Mouse (Mus musculus) granulocyte monocyte progenitor cell, adult 5-6 weeks (primary cell): ENCODE data around the gene Cfap77. TPM values are rescaled to one million over a fixed set of nuclear protein-coding genes. Genes with fewer than 3 reads are reported as not detected.

Experiments used
- ATAC-seq: replicated peaks from 2 replicates; pipeline ENCODE4 v1.8.0; 2016; ENCODE audit warnings: mild to moderate bottlenecking, moderate TSS enrichment, inconsistent platforms; ENCODE audit not compliant: poor library complexity, severe bottlenecking
- total RNA-seq, 2 experiments: library from RNA; stranded (forward) in 1 of 2; stranded (reverse) in 1 of 2; fragments of 200-712, 200-1000 nt in 1 of 2; fragments of >200 nt in 1 of 2; fragmentation: Nextera tagmentation in 1 of 2; gene quantifications; 2 replicates each; pipeline ENCODE4 v1.2.3; 2014 to 2017

Gene Cfap77
- total RNA-seq, 2 experiments from 2014 or later: 3.2 TPM; not detected in 1

- ATAC-seq: no peak
Measured at GRCm38 (mm10) chr2:28954595-28954994, 100.3 kb downstream of the Cfap77 start.

- no peak for ATAC-seq
Measured at GRCm38 (mm10) chr2:28952981-28953380, 101.9 kb downstream of the Cfap77 start.

GRCm38 (mm10) chr2:28946312-28946711, 108.6 kb downstream of the Cfap77 start:
- ATAC-seq: no peak

- ATAC-seq: no peak
Measured at GRCm38 (mm10) chr2:28945388-28945787, 109.5 kb downstream of the Cfap77 start.

- no peak for ATAC-seq
Measured at GRCm38 (mm10) chr2:28943666-28944516, 111.0 kb downstream of the Cfap77 start.

GRCm38 (mm10) chr2:28938997-28939396, 115.9 kb downstream of the Cfap77 start:
- no peak for ATAC-seq

GRCm38 (mm10) chr2:28930571-28930970, 124.3 kb downstream of the Cfap77 start:
- ATAC-seq: no peak

GRCm38 (mm10) chr2:28923912-28924311, 131.0 kb downstream of the Cfap77 start:
- peak; percentile 56 for ATAC-seq

- ATAC-seq: no peak
Measured at GRCm38 (mm10) chr2:28919001-28919400, 135.9 kb downstream of the Cfap77 start.

GRCm38 (mm10) chr2:28917518-28918361, 137.1 kb downstream of the Cfap77 start:
- no peak for ATAC-seq

- ATAC-seq: no peak
Measured at GRCm38 (mm10) chr2:28917156-28917517, 137.7 kb downstream of the Cfap77 start.

GRCm38 (mm10) chr2:28916513-28916865, 138.4 kb downstream of the Cfap77 start, which contains the start of gene Barhl1:
TSS of gene Barhl1 (minus strand) at chr2:28916668.
- ATAC-seq: no peak

GRCm38 (mm10) chr2:28915768-28916512, 138.9 kb downstream of the Cfap77 start:
- peak; percentile 59 for ATAC-seq

GRCm38 (mm10) chr2:28915104-28915738, 139.6 kb downstream of the Cfap77 start:
- no peak for ATAC-seq

GRCm38 (mm10) chr2:28914121-28914520, 140.7 kb downstream of the Cfap77 start:
- ATAC-seq: no peak

GRCm38 (mm10) chr2:28912961-28913360, 141.9 kb downstream of the Cfap77 start:
- ATAC-seq: no peak

GRCm38 (mm10) chr2:28912039-28912700, 142.7 kb downstream of the Cfap77 start:
- ATAC-seq: no peak

- ATAC-seq: no peak
Measured at GRCm38 (mm10) chr2:28911331-28912038, 143.4 kb downstream of the Cfap77 start.

- no peak for ATAC-seq
Measured at GRCm38 (mm10) chr2:28910877-28911276, 144.0 kb downstream of the Cfap77 start.
